Mouse (Mus musculus): ENCODE measurements around the gene Pbld2. TPM values are rescaled to one million over a fixed set of nuclear protein-coding genes. Genes with fewer than 3 reads are reported as not detected.
"Not testable (repeated sequence)": the region's sequence is repeated elsewhere in the genome, so short reads cannot be mapped to it uniquely, and the experiment has no call there.

Pbld2 gene
- total RNA-seq, 2 experiments from 2014 or later: 1.4 to 1.8 TPM

DNA sequence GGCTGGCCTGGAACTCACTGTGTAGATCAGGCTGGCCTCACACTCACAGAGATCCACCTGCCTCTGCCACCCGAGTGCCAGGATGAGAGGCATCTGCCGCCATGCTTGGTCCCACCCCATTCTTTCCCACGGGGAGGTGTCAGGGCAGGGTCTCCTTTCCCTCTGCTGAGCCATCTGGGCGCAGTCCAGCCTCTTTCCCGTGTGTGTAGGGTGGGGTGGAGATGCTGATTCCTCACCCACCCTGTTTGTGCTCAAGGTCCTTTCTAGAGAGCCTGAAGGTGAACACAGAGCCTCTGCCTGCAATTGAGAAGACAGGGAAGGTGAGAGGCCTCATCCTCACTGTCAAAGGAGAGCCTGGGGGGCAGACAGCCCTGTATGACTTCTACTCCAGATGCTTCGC is 30.0 kb downstream of the Pbld2 start:
- intact Hi-C loops (cut with DNase I); DNase-seq (ENCODE audit: low spot score in 2 of 2): not testable (repeated sequence)

GRCm38 (mm10) chr10:63054586-63054985 is 30.5 kb downstream of the Pbld2 start:
- DNase-seq (ENCODE audit: low spot score in 2 of 2): no peak
- intact Hi-C loops (cut with DNase I): no loop called here

DNA sequence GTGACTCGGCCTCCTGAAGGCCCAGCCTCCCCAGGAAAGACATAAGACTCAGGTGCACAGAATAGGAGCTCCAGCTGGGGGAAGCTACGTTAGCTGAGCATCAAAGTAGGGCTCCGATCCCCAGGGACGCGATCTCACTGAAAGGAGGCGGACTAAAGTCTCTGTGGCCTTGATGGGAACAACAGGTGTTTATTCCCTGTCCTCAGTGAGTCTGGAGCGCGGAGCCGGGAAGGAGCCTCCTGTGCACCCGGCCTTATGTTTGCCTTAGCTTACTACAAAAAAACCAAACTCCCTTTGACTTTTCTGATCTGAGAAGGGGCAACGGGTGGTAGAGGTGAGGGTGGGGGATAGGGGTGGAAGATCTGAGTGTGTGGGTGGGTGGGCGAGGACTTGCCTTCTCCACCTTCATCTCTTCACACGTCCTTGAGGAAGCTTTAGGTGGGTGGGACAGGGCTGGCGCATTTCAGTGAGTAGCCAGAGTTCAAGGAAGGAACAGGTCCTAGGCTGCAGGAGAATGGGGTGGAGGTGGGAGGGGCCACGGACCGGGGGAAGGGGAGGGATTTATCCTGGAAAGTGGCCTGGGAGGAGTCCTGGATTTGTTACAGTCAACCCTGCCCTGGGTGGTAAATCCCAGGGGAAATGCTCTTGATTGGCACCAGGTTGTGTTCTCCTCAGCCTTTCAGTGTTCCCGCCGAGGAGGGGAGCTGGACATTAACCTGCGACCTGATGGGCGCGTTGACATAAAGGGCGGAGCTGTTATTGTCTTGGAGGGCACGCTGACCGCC is 33.0 kb downstream of the Pbld2 start:
- DNase-seq (ENCODE audit: low spot score in 2 of 2): no peak
- intact Hi-C loops (cut with DNase I): no loop called here

DNA sequence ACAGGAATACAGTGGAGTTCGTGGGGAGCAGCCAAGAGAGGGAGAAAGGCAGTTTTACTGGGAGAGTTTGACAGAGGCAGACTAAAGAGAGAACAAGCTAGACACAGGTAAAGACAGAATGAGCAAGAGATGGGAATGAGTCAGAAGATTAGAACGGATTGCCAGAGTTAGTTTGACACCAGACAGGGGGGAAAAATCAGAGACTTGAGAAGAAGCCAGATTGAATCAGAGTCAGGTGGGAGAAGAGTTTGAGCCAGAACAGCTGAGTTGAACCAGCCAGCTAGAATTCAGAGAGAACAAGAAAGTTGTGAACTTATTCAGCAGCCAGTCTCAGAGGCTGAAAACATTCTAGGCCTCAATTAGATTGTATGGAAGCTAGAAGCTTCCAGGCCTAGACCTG is 35.7 kb downstream of the Pbld2 start, which contains the start of gene Pbld1:
Gene Pbld1 (plus strand): TSS at position 301 of the 400 bp plus-strand sequence.
- no peak for DNase-seq (ENCODE audit: low spot score in 2 of 2)
- intact Hi-C loops (cut with DNase I): loop anchor here (10.0 kb wide), 1 partner anchor 75 kb away; the partner anchor contains the start of gene Rufy2

- intact Hi-C loops (cut with DNase I): loop anchor here (10.0 kb wide), 1 partner anchor 76 kb away; the partner anchor contains the start of gene Rufy2
- no peak for DNase-seq (ENCODE audit: low spot score in 2 of 2)
These were observed 36.3 kb downstream of the Pbld2 start for GRCm38 (mm10) chr10:63060406-63060805.

GRCm38 (mm10) chr10:63061266-63061665 is 37.2 kb downstream of the Pbld2 start:
- no peak for DNase-seq (ENCODE audit: low spot score in 2 of 2)
- intact Hi-C loops (cut with DNase I): loop anchor here (10.0 kb wide), 1 partner anchor 76 kb away; the partner anchor contains the start of gene Rufy2

DNA sequence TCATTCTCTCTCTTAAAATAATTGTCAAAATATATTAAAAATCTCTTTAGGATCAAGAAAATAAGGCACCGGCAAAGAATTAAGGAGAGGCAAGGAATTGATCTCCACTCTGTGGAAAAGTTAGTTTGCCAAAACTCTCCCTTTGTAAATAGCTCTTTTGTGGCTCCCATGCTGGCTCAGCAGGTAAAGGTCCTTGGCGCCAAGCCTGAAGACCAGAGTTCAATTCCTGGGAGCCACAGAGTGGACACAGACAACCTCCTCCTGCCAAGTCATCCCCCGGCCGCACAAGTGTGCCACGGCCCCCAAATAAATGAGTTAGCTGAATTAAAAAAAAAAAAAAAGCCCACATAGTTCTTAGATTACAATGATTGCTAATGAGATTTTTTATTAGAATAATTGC is 38.6 kb downstream of the Pbld2 start:
- no peak for DNase-seq (ENCODE audit: low spot score in 2 of 2)
- intact Hi-C loops (cut with DNase I): loop anchor here (10.0 kb wide), 1 partner anchor 78 kb away; the partner anchor contains the start of gene Rufy2

DNA sequence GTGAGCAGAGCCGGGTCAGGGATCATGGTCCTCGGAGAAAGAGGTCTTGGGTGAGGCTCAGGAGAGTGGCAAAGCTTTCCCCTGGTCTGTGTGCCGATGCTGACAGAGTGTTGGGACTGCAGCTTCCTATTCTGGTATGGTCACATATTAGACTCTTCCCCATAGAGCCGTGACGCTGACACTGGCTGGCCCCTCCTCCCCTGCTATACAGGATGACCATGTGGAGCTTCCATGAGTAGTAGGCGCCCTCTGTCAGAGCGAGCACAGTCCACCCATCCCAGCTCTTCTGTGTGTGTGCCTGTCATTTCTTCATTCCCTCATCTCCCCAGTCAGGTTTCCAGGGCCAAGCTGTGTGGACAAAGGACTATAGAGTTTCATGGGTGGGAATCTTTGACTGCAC is 39.2 kb downstream of the Pbld2 start:
- DNase-seq (ENCODE audit: low spot score in 2 of 2): no peak

DNA sequence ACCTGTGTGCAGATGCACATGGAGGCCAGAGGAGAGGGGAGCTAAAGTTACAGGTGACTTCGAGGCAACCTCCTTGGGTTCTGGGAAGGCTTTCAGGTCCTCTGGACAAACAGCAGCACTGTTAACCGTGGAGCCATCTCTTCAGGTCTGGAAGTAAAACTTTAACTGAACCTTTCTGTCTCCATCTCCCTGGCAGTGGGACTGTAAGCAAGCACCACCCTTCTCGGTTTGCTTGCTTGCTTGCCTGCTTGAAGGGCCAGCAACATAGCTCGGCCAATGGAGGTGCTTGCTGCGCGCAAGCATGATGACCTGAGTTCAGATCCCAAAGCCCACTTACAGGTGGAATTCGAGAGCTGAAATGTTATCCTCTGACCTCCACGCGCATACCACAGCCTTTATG is 40.4 kb downstream of the Pbld2 start:
- intact Hi-C loops (cut with DNase I): loop anchor here (10.0 kb wide), 1 partner anchor 80 kb away; the partner anchor contains the start of gene Rufy2

More for the DNA sequence above, 39.2 kb downstream of the Pbld2 start:
- intact Hi-C loops (cut with DNase I): loop anchor here (10.0 kb wide), 1 partner anchor 79 kb away; the partner anchor contains the start of gene Rufy2

GRCm38 (mm10) chr10:63065561-63065960 is 41.4 kb downstream of the Pbld2 start:
- DNase-seq (ENCODE audit: low spot score in 2 of 2): no peak
- intact Hi-C loops (cut with DNase I): loop anchor here (10.0 kb wide), 1 partner anchor 81 kb away; the partner anchor contains the start of gene Rufy2

More for the DNA sequence above, 40.4 kb downstream of the Pbld2 start:
- no peak for DNase-seq (ENCODE audit: low spot score in 2 of 2)

DNA sequence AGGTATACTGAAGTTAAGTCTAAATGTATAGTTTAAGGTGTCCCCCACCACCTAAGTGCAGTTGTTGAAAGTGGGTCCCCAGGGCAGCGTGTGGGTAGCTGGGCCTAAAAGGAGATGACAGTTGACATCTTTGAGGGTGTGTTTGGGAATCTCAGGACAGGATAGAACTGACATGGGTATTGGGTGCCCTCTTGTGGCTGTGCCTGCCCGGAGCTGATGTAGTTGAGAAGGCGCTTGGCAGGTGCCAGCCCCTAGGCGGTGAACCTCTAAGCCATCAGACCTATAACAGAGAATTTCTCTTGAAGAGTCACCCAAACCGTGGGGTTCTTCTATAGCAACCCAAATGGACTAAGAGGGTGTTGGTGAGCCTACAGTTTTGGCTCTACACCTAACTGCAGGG is 41.9 kb downstream of the Pbld2 start:
- peak; percentile 81 to 85 for DNase-seq (ENCODE audit: low spot score in 2 of 2)
- intact Hi-C loops (cut with DNase I): loop anchor here (2.0 to 10.0 kb wide), 2 partner anchors 41 to 81 kb away; partner anchors contain the start of genes Hnrnph3, Pbld2 and Rufy2

- intact Hi-C loops (cut with DNase I): no loop called here
- DNase-seq (ENCODE audit: low spot score in 2 of 2): no peak
These were observed 62.2 kb downstream of the Pbld2 start for GRCm38 (mm10) chr10:63086304-63086703.

GRCm38 (mm10) chr10:63089103-63089757 is 65.1 kb downstream of the Pbld2 start:
- intact Hi-C loops (cut with DNase I): no loop called here
- DNase-seq (ENCODE audit: low spot score in 2 of 2): no peak

- DNase-seq (ENCODE audit: low spot score in 2 of 2): peak in 1 of 2 experiments; percentile 7
- intact Hi-C loops (cut with DNase I): no loop called here
These were observed 65.8 kb downstream of the Pbld2 start for GRCm38 (mm10) chr10:63089758-63090571.

DNA sequence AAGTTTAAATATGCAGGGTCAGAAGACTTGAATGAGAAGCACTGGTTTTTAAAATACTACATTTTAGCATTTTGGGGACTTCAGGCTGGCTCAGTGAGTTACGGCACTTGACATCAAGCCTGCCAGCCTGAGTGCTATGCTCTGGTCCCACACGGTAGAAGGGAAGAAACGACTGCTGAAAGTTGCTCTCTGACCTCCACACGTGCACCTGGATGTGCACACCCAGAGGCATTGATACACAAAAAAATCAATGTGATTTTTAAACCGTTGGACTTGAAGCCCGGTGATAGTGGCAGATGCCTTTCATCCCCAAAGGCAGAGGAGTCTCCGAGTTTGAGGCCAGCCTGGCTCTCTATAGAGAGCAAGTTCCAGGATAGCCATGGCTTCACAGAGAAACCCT is 67.8 kb downstream of the Pbld2 start:
- intact Hi-C loops (cut with DNase I): no loop called here
- no peak for DNase-seq (ENCODE audit: low spot score in 2 of 2)

GRCm38 (mm10) chr10:63092616-63093550 is 68.8 kb downstream of the Pbld2 start:
- DNase-seq (ENCODE audit: low spot score in 2 of 2): no peak
- intact Hi-C loops (cut with DNase I): no loop called here

GRCm38 (mm10) chr10:63096757-63097156 is 72.6 kb downstream of the Pbld2 start:
- intact Hi-C loops (cut with DNase I): no loop called here
- no peak for DNase-seq (ENCODE audit: low spot score in 2 of 2)

DNA sequence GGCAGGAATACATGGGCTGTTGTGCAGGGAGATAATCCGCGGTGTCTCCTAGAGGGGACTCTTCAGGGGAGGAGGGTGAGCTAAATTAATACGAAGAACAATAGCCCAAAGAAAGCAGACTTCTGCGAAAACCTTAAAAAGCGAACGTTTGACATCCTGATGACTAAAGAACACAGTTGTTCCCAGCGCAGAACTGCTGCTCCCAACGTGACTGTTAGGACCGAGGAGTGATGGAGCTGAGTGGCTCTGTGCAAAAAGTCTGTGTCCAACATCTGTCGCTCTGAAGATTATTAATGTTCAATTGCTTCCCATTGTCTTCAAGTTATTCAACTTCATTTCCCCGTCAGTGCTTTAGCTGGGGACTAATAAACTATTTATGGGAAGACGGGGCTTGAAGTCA is 74.1 kb downstream of the Pbld2 start:
- no peak for DNase-seq (ENCODE audit: low spot score in 2 of 2)
- intact Hi-C loops (cut with DNase I): no loop called here
